Mouse (Mus musculus) adrenal gland, adult 2 months (tissue): ENCODE measurements around the gene Ankrd23. TPM values are rescaled to one million over a fixed set of nuclear protein-coding genes. Genes with fewer than 3 reads are reported as not detected.
A peak's percentile ranks its signal among the peaks of the same experiment; 100 is the strongest.

Source experiments
- DNase-seq: peaks from one replicate; pipeline ENCODE4 v3.0.0; 2021
- polyA plus RNA-seq: library from polyadenylated mRNA; depleted of rRNA; stranded (reverse); fragments of >200 nt; gene quantifications from 2 replicates; pipeline ENCODE4 v1.2.3, GENCODE M21; 2012
- total RNA-seq, 2 experiments: library from RNA; stranded (reverse); gene quantifications; 2 replicates each; pipeline ENCODE4 v1.2.3; 2021

Ankrd23 gene
- total and polyA plus RNA-seq, 3 experiments = 6.9 to 19.9 (median 11.2) TPM

GRCm38 (mm10) chr1:36563632-36564031 is 26.9 kb upstream of the Ankrd23 start:
- DNase-seq = no peak

DNA sequence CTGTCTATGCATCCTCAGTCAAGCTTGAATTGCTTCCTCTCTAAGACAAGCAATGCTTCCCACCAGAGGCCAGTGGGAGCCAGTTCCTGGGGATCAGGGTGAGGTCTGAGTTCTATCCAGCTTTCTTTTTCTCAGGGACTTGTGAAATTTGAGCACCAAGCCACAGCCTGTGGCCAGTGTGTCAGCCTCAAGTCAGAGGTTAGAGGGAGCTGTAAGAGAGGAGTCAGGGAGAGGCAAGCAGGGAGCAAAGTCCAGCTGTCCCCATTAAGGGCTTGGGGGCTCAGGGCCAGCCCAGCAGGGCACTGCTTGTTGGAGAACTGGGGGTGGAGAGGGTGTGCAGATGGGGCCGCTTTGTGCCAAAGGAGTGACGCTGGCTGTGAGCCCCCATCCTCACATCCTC is 26.5 kb upstream of the Ankrd23 start:
- no peak for DNase-seq

GRCm38 (mm10) chr1:36562388-36562787 is 25.7 kb upstream of the Ankrd23 start:
- DNase-seq = no peak

- peak; percentile 66 for DNase-seq
These were observed 24.2 kb upstream of the Ankrd23 start for GRCm38 (mm10) chr1:36560903-36561302.

- no peak for DNase-seq
These were observed 23.2 kb upstream of the Ankrd23 start for GRCm38 (mm10) chr1:36559888-36560287.

GRCm38 (mm10) chr1:36559256-36559655 is 22.6 kb upstream of the Ankrd23 start:
- DNase-seq = peak; percentile 35

GRCm38 (mm10) chr1:36558031-36558993 is 21.6 kb upstream of the Ankrd23 start, which contains the start of gene Sema4c:
Sema4c (minus strand) TSS chr1:36558349.
- peak; percentile 88 for DNase-seq

- peak; percentile 87 for DNase-seq
These were observed 20.9 kb upstream of the Ankrd23 start for GRCm38 (mm10) chr1:36557457-36558011.

DNA sequence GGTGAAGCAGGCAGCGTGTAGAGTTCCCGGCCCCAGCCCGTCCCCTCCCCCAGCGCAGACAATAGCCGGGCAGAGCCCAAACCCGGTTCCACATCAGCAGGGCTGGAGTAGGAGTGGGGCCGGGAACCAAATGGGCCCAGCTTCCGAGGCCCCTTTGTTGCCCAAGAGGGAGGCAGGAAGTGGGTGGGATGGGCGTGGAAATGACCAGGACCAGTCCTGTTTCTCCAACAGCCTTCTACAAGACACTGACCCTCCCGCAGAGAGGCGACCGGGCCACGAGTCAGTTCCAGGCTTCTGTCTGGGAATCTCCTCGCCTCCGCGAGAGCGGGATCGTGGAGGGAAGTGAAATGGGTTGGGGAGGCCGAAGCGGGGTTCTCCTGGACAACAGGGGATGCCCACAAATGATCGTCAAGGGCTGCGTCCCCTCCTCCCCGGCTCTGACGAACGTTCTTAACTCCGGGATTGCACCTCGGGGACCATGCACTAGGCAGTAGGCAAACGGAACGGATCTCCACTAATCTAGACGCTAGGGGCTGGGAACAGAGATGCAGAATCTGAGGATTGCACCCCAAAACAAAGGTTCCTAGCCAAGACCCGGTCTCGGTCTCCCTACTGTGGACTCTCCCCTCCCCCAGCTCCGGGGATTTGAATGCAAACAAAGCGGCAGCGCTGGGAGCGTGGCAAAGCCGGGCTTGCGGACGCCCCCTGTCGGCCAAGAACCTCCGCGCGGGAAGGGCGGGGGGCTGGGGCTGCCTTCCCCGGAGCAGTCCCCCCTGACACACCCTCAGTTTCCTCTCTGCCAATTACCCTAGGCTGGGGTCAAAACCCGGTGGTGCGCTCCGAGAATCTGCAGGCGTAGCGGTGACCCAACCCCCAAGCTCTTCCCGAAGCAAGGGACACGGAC is 20.1 kb upstream of the Ankrd23 start:
- peak; percentile 92 for DNase-seq

- DNase-seq = peak; percentile 47
These were observed 19.2 kb upstream of the Ankrd23 start for GRCm38 (mm10) chr1:36555798-36556395.

- DNase-seq = peak; percentile 62
These were observed 18.1 kb upstream of the Ankrd23 start for GRCm38 (mm10) chr1:36554633-36555399.

DNA sequence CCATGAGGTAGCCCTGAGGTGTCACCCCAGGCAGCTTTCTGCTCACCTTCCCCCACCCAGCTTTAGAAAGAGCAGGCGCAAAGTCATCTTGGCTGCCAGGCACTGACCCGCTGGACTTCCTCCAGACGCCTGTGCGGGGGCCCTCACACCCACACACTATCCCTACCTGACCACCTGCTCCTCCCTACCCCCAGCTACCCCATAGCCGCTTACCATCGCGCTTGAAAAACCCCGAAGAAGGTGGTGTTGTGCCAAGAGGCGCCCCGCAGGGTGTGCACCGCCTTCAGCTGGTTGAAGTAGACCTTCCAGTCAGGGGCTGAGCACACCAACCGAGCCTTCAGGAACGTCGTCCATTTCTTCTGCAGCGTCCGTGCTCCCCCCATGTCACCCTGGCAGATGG is 15.8 kb upstream of the Ankrd23 start:
- DNase-seq = no peak

DNA sequence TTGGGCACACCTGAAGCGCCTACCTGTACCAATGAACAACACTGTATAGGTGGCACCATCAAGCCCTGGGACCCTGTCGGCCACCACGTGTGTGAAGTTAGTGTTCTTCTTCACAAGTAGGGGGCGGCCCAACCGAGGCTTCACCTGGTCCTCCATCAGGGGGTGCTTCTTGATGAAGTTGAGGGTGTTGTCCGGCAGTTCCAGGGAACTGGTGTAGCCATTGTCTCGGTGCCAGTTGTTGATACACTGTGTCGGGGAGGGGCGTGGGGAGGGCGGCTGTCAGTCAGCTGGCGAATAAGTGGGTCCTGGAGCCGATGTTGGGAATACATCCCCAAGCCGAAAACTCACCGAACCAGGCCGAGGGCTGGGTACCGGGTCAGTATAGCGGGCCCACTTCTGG is 15.2 kb upstream of the Ankrd23 start:
- no peak for DNase-seq

- no peak for DNase-seq
These were observed 13.6 kb upstream of the Ankrd23 start for GRCm38 (mm10) chr1:36550075-36550863.

- DNase-seq = no peak
These were observed 12.8 kb upstream of the Ankrd23 start for GRCm38 (mm10) chr1:36549491-36549890.

DNA sequence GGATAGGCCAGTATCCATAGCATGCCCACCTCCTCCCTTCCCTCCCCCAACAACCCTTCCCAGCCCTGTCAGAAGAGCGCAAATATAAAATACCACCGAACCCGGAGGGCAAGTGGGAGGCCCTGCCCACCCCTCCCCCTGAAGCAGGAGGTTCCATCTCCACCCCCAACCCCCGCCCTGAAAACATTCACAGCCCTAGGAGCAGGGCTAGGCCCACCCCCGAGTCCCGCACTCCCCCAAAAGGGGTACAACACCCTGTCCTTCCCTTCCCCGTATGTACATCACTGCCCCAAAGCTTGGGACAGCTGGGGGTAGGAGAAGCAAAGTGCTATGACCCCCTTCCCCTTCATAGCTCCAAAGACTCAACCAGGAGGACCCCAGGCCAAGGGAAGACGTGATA is 12.1 kb upstream of the Ankrd23 start:
- DNase-seq = no peak

DNA sequence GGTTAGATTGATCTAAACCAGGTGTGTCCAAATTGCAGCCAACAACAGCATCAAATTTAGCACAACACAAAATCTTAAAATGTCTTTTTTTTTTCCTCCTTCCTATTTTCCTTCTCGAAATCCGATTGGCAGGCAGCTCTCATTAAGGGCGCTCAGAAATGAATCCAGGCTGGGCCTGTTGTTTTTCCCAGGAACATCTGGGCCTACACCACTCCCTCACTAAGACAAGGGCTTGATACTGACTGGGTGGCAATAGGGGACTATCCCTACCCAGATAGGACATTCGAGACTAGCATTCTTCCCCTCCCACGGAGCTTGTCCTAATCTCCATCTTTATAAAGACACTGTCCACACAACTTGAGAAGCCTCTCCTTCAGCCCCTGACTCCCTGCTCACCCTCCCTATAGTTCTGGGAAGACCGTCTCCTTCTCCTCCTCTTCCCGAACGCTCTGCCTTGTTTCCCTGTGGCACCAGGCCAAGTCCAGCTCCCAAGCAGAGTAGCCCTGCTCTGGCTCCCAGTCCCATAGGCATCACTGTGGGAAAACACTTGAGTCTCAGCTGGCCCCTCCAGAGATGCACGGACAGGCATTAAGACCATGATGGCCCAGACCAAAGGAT is 11.4 kb upstream of the Ankrd23 start:
- no peak for DNase-seq

DNA sequence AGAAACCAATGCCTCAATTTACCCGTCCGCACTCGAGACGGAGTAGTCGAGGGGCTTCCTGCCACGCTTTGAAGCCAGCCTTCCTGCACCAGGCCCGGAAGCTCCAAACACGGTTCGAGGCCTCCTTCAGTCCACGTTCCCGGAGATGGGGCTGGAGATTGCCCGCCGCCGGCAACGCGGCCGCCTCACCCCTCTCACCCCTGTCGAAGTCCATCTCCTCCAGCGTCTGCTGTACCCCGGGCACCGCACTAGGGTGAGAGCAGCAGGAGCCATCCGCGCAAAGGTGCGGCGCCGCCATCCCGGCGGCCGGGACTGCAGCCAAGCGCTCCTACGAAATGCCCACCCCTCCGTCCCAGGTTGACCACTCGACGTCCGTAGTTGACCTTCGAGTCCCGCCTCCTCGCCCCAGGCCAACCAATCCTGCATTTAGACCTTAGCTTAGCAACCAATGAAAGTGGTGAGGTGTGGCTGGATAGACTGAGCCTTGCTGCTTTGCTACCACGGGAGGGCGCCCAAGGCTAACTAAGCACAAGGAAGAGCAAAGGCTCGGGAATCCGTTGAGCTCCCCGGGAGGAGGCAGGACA is 10.3 kb upstream of the Ankrd23 start, which contains the start of gene Ankrd39:
Ankrd39 (minus strand) TSS at position 558 of the 584 bp plus-strand sequence.
- DNase-seq = peak; percentile 98
